Mouse (Mus musculus) kidney, postnatal 36 days (tissue): ENCODE results near the gene Soga1.
A peak's percentile ranks its signal among the peaks of the same experiment; 100 is the strongest.

Experiments used
- DNase-seq, 2 experiments: peaks; one replicate each; pipeline ENCODE4 v3.0.0; 2021 to 2022; ENCODE audit warnings: mixed read lengths in 2 of 2

The Soga1 gene

GRCm38 (mm10) chr2:157060557-157061305 is 18.3 kb downstream of the Soga1 start:
- DNase-seq: no peak

- no peak for DNase-seq
These were observed 19.0 kb downstream of the Soga1 start for GRCm38 (mm10) chr2:157060037-157060436.

- no peak for DNase-seq
These were observed 19.9 kb downstream of the Soga1 start for GRCm38 (mm10) chr2:157059166-157059565.

- peak in 1 of 2 experiments; percentile 57 for DNase-seq
These were observed 20.6 kb downstream of the Soga1 start for GRCm38 (mm10) chr2:157058342-157058998.

- DNase-seq: no peak
These were observed 21.3 kb downstream of the Soga1 start for GRCm38 (mm10) chr2:157057758-157058157.

GRCm38 (mm10) chr2:157057186-157057585 is 21.9 kb downstream of the Soga1 start:
- DNase-seq: no peak

- DNase-seq: no peak
These were observed 23.3 kb downstream of the Soga1 start for GRCm38 (mm10) chr2:157055721-157056120.

- peak in 1 of 2 experiments; percentile 37 for DNase-seq
These were observed 24.2 kb downstream of the Soga1 start for GRCm38 (mm10) chr2:157054816-157055215.

GRCm38 (mm10) chr2:157054297-157054696 is 24.8 kb downstream of the Soga1 start:
- DNase-seq: peak in 1 of 2 experiments; percentile 42

- no peak for DNase-seq
These were observed 25.3 kb downstream of the Soga1 start for GRCm38 (mm10) chr2:157053787-157054186.

GRCm38 (mm10) chr2:157053124-157053523 is 25.9 kb downstream of the Soga1 start:
- no peak for DNase-seq

GRCm38 (mm10) chr2:157052448-157052847 is 26.6 kb downstream of the Soga1 start:
- DNase-seq: no peak

GRCm38 (mm10) chr2:157049831-157050243 is 29.2 kb downstream of the Soga1 start:
- DNase-seq: no peak

- no peak for DNase-seq
These were observed 30.5 kb downstream of the Soga1 start for GRCm38 (mm10) chr2:157048395-157049181.

GRCm38 (mm10) chr2:157046956-157047355 is 32.1 kb downstream of the Soga1 start:
- DNase-seq: no peak

- no peak for DNase-seq
These were observed 33.1 kb downstream of the Soga1 start for GRCm38 (mm10) chr2:157045932-157046331.

- DNase-seq: peak in 1 of 2 experiments; percentile 28
These were observed 35.1 kb downstream of the Soga1 start for GRCm38 (mm10) chr2:157043987-157044386.

- no peak for DNase-seq
These were observed 35.5 kb downstream of the Soga1 start for GRCm38 (mm10) chr2:157043556-157043955.

- DNase-seq: no peak
These were observed 37.6 kb downstream of the Soga1 start for GRCm38 (mm10) chr2:157041421-157041820.

GRCm38 (mm10) chr2:157040649-157041046 is 38.4 kb downstream of the Soga1 start:
- DNase-seq: no peak

- DNase-seq: peak in 1 of 2 experiments; percentile 34
These were observed 39.0 kb downstream of the Soga1 start for GRCm38 (mm10) chr2:157039900-157040648.

- no peak for DNase-seq
These were observed 41.8 kb downstream of the Soga1 start for GRCm38 (mm10) chr2:157037303-157037702.

GRCm38 (mm10) chr2:157036400-157036799 is 42.7 kb downstream of the Soga1 start:
- DNase-seq: peak in 1 of 2 experiments; percentile 20
